Mouse (Mus musculus) cerebellum, adult 2 months (tissue): ENCODE results near the gene Mob3a.

ENCODE experiments used
- CTCF ChIP-seq: fragments of 200-500 bp; IDR thresholded peaks from 2 replicates; pipeline ENCODE4 v1.5.1; 2011; ENCODE audit warnings: low read depth, mild to moderate bottlenecking, control low read depth, low read length, moderate library complexity, borderline replicate concordance; ENCODE audit not compliant: insufficient read depth
- POLR2A ChIP-seq: fragments of 200-500 bp; IDR thresholded peaks from 2 replicates; pipeline ENCODE4 v1.6.1; 2011; ENCODE audit warnings: low read length, control low read depth, borderline replicate concordance; ENCODE audit not compliant: insufficient read depth

DNA sequence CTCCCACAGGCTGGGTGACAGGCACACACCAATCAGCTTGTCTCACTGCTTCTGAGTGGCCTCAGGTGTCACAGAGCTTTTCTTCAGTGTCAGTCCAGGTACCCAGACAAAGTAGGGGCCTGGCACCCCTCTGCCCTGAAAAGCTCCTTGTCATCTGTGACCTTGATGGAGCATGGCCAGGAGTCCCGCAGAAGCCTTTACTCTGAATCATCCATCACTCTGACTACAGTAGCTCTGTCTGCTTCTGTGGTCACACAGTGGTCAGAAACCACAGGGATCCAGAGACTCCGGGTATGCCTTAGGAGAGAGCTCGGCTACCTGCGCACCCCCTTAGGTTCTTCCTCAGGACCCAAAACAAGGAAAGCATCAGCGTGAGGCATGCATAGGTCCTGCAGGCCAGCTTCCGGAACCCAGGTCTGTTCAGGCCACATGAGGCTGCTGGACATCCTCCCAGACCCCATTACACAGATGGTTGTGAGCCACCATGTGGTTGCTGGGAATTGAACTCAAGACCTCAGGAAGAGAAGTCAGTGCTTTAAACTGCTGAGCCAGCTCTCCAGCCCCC, 48.5 kb downstream of the Mob3a start:
- TF ChIP-seq POLR2A = no peak
- TF ChIP-seq CTCF = no peak
